Mouse (Mus musculus): ENCODE results near the gene Flywch1. TPM values are rescaled to one million over a fixed set of nuclear protein-coding genes. Genes with fewer than 3 reads are reported as not detected.

Flywch1 gene
- polyA plus RNA-seq, 1 experiment from 2014 or later: 72.1 TPM

DNA sequence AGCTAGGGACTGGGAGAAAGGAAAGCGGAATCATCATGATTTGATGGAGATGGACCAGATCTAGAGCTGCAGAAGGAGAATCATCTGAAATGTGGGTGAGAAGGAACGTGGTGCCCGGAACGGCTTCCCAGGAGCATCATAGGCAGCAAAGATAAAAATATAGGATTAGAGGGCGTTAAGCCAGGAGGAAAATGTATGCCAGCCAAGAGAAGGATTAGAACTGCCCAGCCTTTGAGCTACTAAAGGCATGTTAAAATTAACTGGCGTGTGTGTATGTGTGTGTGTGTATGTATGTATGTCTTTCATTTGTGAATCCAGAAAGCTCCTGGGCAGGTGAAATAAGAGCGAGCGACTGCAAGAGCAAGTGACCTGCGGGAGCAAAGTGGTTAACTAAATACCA is 68.1 kb downstream of the Flywch1 start:
- peaks cover 34% of the 10 kb centered on the region for H3K27me3 ChIP-seq
- H3K9ac ChIP-seq: no peak overlapping the region
- 81% methylated on average over 9 of the region's 9 CpGs for WGBS
- H3K4me1 ChIP-seq: peaks cover 28% of the 10 kb centered on the region
- H3K4me2 ChIP-seq (replicated peaks): no peak overlapping the region
- H3K27ac ChIP-seq (replicated peaks): no peak overlapping the region
- H3K9me3 ChIP-seq (replicated peaks): no peaks in the 10 kb centered on the region
- no peak for ATAC-seq (ENCODE audit: insufficient number of reproducible peaks, low FRiP score, low TSS enrichment, low read depth)
- no peak overlapping the region for H3K4me3 ChIP-seq (replicated peaks)
- H3K36me3 ChIP-seq: no peaks in the 10 kb centered on the region

Other genes with a start within 250 kb of the Flywch1 start
- gene Zfp213, start 207.4 kb downstream of the Flywch1 start, polyA plus RNA-seq (2015; fragmentation: Nextera tagmentation; extraction: Ambion mirVana): 17.8 and 19.5 TPM in 2 replicates
- gene Zfp13, start 172.1 kb downstream of the Flywch1 start, polyA plus RNA-seq (2015; fragmentation: Nextera tagmentation; extraction: Ambion mirVana): 13.4 and 14.1 TPM in 2 replicates
- gene Zscan10, start 170.7 kb downstream of the Flywch1 start, polyA plus RNA-seq (2015; fragmentation: Nextera tagmentation; extraction: Ambion mirVana): 0.08 and 0.14 TPM in 2 replicates
- 0.76 and 0.81 TPM in 2 replicates for gene Mmp25, start 126.3 kb downstream of the Flywch1 start, polyA plus RNA-seq (2015; fragmentation: Nextera tagmentation; extraction: Ambion mirVana)
- gene Bicdl2, start 111.1 kb downstream of the Flywch1 start, polyA plus RNA-seq (2015; fragmentation: Nextera tagmentation; extraction: Ambion mirVana): 15.8 and 17.0 TPM in 2 replicates
- gene Hcfc1r1, start 98.0 kb downstream of the Flywch1 start, polyA plus RNA-seq (2015; fragmentation: Nextera tagmentation; extraction: Ambion mirVana): 95.7 and 102 TPM in 2 replicates
- 42.2 and 42.9 TPM in 2 replicates for gene Thoc6, start 97.7 kb downstream of the Flywch1 start, polyA plus RNA-seq (2015; fragmentation: Nextera tagmentation; extraction: Ambion mirVana)
- 29.5 and 33.2 TPM in 2 replicates for gene Tnfrsf12a, start 94.1 kb downstream of the Flywch1 start, polyA plus RNA-seq (2015; fragmentation: Nextera tagmentation; extraction: Ambion mirVana)
- gene Cldn6, start 92.4 kb downstream of the Flywch1 start, polyA plus RNA-seq (2015; fragmentation: Nextera tagmentation; extraction: Ambion mirVana): 19.8 and 20.2 TPM in 2 replicates
- gene Cldn9, start 87.6 kb downstream of the Flywch1 start, polyA plus RNA-seq (2015; fragmentation: Nextera tagmentation; extraction: Ambion mirVana): 13.8 and 18.3 TPM in 2 replicates
- 1.0 and 1.1 TPM in 2 replicates for gene 1520401A03Rik, start 48.8 kb downstream of the Flywch1 start, polyA plus RNA-seq (2015; fragmentation: Nextera tagmentation; extraction: Ambion mirVana)
- 49.6 and 55.8 TPM in 2 replicates for gene Pkmyt1, start 45.3 kb downstream of the Flywch1 start, polyA plus RNA-seq (2015; fragmentation: Nextera tagmentation; extraction: Ambion mirVana)
- 20.9 and 27.2 TPM in 2 replicates for gene Paqr4, start 30.7 kb downstream of the Flywch1 start, polyA plus RNA-seq (2015; fragmentation: Nextera tagmentation; extraction: Ambion mirVana)
- gene Kremen2, start 25.8 kb downstream of the Flywch1 start, polyA plus RNA-seq (2015; fragmentation: Nextera tagmentation; extraction: Ambion mirVana): 36.8 and 38.2 TPM in 2 replicates
- gene Flywch2, start 14.5 kb upstream of the Flywch1 start, polyA plus RNA-seq (2015; fragmentation: Nextera tagmentation; extraction: Ambion mirVana): 38.3 and 44.0 TPM in 2 replicates
- 489 and 525 TPM in 2 replicates for gene Srrm2, start 18.9 kb upstream of the Flywch1 start, polyA plus RNA-seq (2015; fragmentation: Nextera tagmentation; extraction: Ambion mirVana)
- 1,038 and 1,104 TPM in 2 replicates for gene Elob, start 57.5 kb upstream of the Flywch1 start, polyA plus RNA-seq (2015; fragmentation: Nextera tagmentation; extraction: Ambion mirVana)
- gene Prss33, start 64.5 kb upstream of the Flywch1 start, polyA plus RNA-seq (2015; fragmentation: Nextera tagmentation; extraction: Ambion mirVana): 0.49 and 0.85 TPM in 2 replicates
- gene Prss32, start 72.3 kb upstream of the Flywch1 start, polyA plus RNA-seq (2015; fragmentation: Nextera tagmentation; extraction: Ambion mirVana): 0.12 TPM in 1 of 2 replicates, not detected in the other
- gene Prss41, start 72.6 kb upstream of the Flywch1 start, polyA plus RNA-seq (2015; fragmentation: Nextera tagmentation; extraction: Ambion mirVana): 1.8 and 2.0 TPM in 2 replicates
- gene Prss21, start 96.5 kb upstream of the Flywch1 start, polyA plus RNA-seq (2015; fragmentation: Nextera tagmentation; extraction: Ambion mirVana): not detected in 2 replicates
- gene Dcpp1, start 109.3 kb upstream of the Flywch1 start, polyA plus RNA-seq (2015; fragmentation: Nextera tagmentation; extraction: Ambion mirVana): 3.1 TPM in 1 of 2 replicates, not detected in the other
- not detected in 2 replicates for gene Dcpp2, start 109.3 kb upstream of the Flywch1 start, polyA plus RNA-seq (2015; fragmentation: Nextera tagmentation; extraction: Ambion mirVana)
- 1.0 and 6.6 TPM in 2 replicates for gene Dcpp3, start 145.9 kb upstream of the Flywch1 start, polyA plus RNA-seq (2015; fragmentation: Nextera tagmentation; extraction: Ambion mirVana)
- gene Sbp, start 170.1 kb upstream of the Flywch1 start, polyA plus RNA-seq (2015; fragmentation: Nextera tagmentation; extraction: Ambion mirVana): not detected in 2 replicates
- gene Sbpl, start 183.7 kb upstream of the Flywch1 start, polyA plus RNA-seq (2015; fragmentation: Nextera tagmentation; extraction: Ambion mirVana): not detected in 2 replicates
- 0.18 TPM in 1 of 2 replicates, not detected in the other for gene Prss30, start 209.0 kb upstream of the Flywch1 start, polyA plus RNA-seq (2015; fragmentation: Nextera tagmentation; extraction: Ambion mirVana)
- 3.2 and 3.4 TPM in 2 replicates for gene Prss22, start 226.5 kb upstream of the Flywch1 start, polyA plus RNA-seq (2015; fragmentation: Nextera tagmentation; extraction: Ambion mirVana)